Mouse (Mus musculus) layer of hippocampus, postnatal 25 days (tissue): ENCODE measurements around the gene Nr2f1. TPM values are rescaled to one million over a fixed set of nuclear protein-coding genes. Genes with fewer than 3 reads are reported as not detected.

ENCODE experiments used
- total RNA-seq, 2 experiments: library from RNA; stranded (reverse); gene quantifications; 2 replicates each; pipeline ENCODE4 v1.2.3; 2021

Gene Nr2f1
- total RNA-seq, 2 experiments from 2014 or later = 90.8 to 98.5 TPM

Other genes with a start within 250 kb of the Nr2f1 start
- gene Pou5f2, start 174.9 kb downstream of the Nr2f1 start, total RNA-seq = 1 to 10 TPM in 1 of 2 experiments, under 1 TPM in 1; 0.52 to 1.4 TPM